Mouse (Mus musculus) midbrain, embryonic 15.5 days (tissue): ENCODE results near the gene Gm6169. TPM values are rescaled to one million over a fixed set of nuclear protein-coding genes. Genes with fewer than 3 reads are reported as not detected.

Experiments used
- polyA plus RNA-seq: library from polyadenylated mRNA; unstranded; fragments of >200 nt; fragmentation: Nextera tagmentation; extraction: Ambion mirVana; gene quantifications from 2 replicates; pipeline ENCODE4 v1.2.1, GENCODE M21; 2015

Gene Gm6169
- polyA plus RNA-seq, 1 experiment from 2014 or later = 0.77 TPM

Other genes with a start within 250 kb of the Gm6169 start
- 0.08 and 0.14 TPM in 2 replicates for gene Gcnt4, start 174.5 kb downstream of the Gm6169 start, polyA plus RNA-seq
- gene 1700029F12Rik, start 64.9 kb downstream of the Gm6169 start, polyA plus RNA-seq = not detected in 2 replicates
- 27.2 and 31.7 TPM in 2 replicates for gene Fam169a, start 32.0 kb downstream of the Gm6169 start, polyA plus RNA-seq
- 31.4 and 36.4 TPM in 2 replicates for gene Gfm2, start 38.7 kb upstream of the Gm6169 start, polyA plus RNA-seq
- 33.0 and 35.2 TPM in 2 replicates for gene Nsa2, start 38.7 kb upstream of the Gm6169 start, polyA plus RNA-seq
- gene Hexb, start 99.1 kb upstream of the Gm6169 start, polyA plus RNA-seq = 35.8 and 43.1 TPM in 2 replicates
- gene Enc1, start 141.9 kb upstream of the Gm6169 start, polyA plus RNA-seq = 76.1 and 81.9 TPM in 2 replicates